Mouse (Mus musculus): ENCODE measurements around the gene Snrnp48. TPM values are rescaled to one million over a fixed set of nuclear protein-coding genes. Genes with fewer than 3 reads are reported as not detected.

Snrnp48 gene
- 36.0 and 39.8 TPM in 2 replicates for polyA plus RNA-seq (2014; fragmentation: Nextera tagmentation; extraction: Ambion mirVana)

GRCm38 (mm10) chr13:38204702-38205482 is at the start of gene Snrnp48:
Snrnp48 (plus strand) TSS chr13:38204938.
- Histone ChIP-seq H3K36me3 (ENCODE audit: control insufficient read depth, insufficient read depth, low read length) (no peaks in the 10 kb centered on the region), H3K27ac (ENCODE audit: low read depth, low read length) (peak within 1 kb of the TSS; percentile 76), H3K9me3 (ENCODE audit: control insufficient read depth, low read length) (no peaks in the 10 kb centered on the region), H3K9ac (ENCODE audit: low read length) (peak within 1 kb of the TSS; percentile 89), H3K4me2 (peak within 1 kb of the TSS; percentile 54), H3K4me3 (ENCODE audit: low read depth, low read length) (peak within 1 kb of the TSS; percentile 86), H3K4me1 (ENCODE audit: control insufficient read depth, insufficient read depth, low read length) (peaks cover 5% of the 10 kb centered on the region), H3K27me3 (ENCODE audit: control insufficient read depth, insufficient read depth, low read length) (no peaks in the 10 kb centered on the region; the same call in 1 of the 2 replicates)
- DNase-seq (ENCODE audit: low spot score, missing footprints) (peak; percentile 99), ATAC-seq (ENCODE audit: low FRiP score) (peak; percentile 99)
- WGBS: under 1% methylated on average over 57 of the region's 59 CpGs

- H3K36me3 ChIP-seq (ENCODE audit: control insufficient read depth, insufficient read depth, low read length): no peaks in the 10 kb centered on the region
Observed at GRCm38 (mm10) chr13:38155523-38155922, 49.2 kb upstream of the Snrnp48 start.

GRCm38 (mm10) chr13:38157635-38158034 is 47.1 kb upstream of the Snrnp48 start:
- no peak overlapping the region for H3K9ac ChIP-seq (ENCODE audit: low read length)
- H3K4me2 ChIP-seq: no peak overlapping the region
- no peak for DNase-seq (ENCODE audit: low spot score, missing footprints)
- H3K36me3 ChIP-seq (ENCODE audit: control insufficient read depth, insufficient read depth, low read length): no peaks in the 10 kb centered on the region
- H3K27ac ChIP-seq (ENCODE audit: low read depth, low read length): no peak overlapping the region
- no peak overlapping the region for H3K4me3 ChIP-seq (ENCODE audit: low read depth, low read length)
- peaks cover 7% of the 10 kb centered on the region for H3K4me1 ChIP-seq (ENCODE audit: control insufficient read depth, insufficient read depth, low read length)
- 23% methylated on average over 6 of the region's 6 CpGs for WGBS
- no peaks in the 10 kb centered on the region for H3K9me3 ChIP-seq (ENCODE audit: control insufficient read depth, low read length)
- peaks cover 32% of the 10 kb centered on the region for H3K27me3 ChIP-seq (ENCODE audit: control insufficient read depth, insufficient read depth, low read length)
- no peak for ATAC-seq (ENCODE audit: low FRiP score)

More at GRCm38 (mm10) chr13:38155523-38155922, 49.2 kb upstream of the Snrnp48 start:
- Histone ChIP-seq H3K9me3 (ENCODE audit: control insufficient read depth, low read length) (no peaks in the 10 kb centered on the region), H3K4me3 (ENCODE audit: low read depth, low read length) (no peak overlapping the region), H3K4me2 (no peak overlapping the region), H3K27ac (ENCODE audit: low read depth, low read length) (no peak overlapping the region), H3K9ac (ENCODE audit: low read length) (no peak overlapping the region), H3K27me3 (ENCODE audit: control insufficient read depth, insufficient read depth, low read length) (peaks cover 54% of the 10 kb centered on the region), H3K4me1 (ENCODE audit: control insufficient read depth, insufficient read depth, low read length) (peaks cover 22% of the 10 kb centered on the region)
- ATAC-seq (ENCODE audit: low FRiP score): peak; percentile 43
- peak; percentile 88 for DNase-seq (ENCODE audit: low spot score, missing footprints)
- whole genome bisulfite sequencing: 3% methylated on average over 2 of the region's 2 CpGs

- H3K4me2 ChIP-seq: no peak overlapping the region
- no peak overlapping the region for H3K4me3 ChIP-seq (ENCODE audit: low read depth, low read length)
- 79% methylated on average over 2 of the region's 2 CpGs for WGBS
- no peak overlapping the region for H3K9ac ChIP-seq (ENCODE audit: low read length)
- H3K27ac ChIP-seq (ENCODE audit: low read depth, low read length): no peak overlapping the region
- no peaks in the 10 kb centered on the region for H3K9me3 ChIP-seq (ENCODE audit: control insufficient read depth, low read length)
- peaks cover 10% of the 10 kb centered on the region for H3K27me3 ChIP-seq (ENCODE audit: control insufficient read depth, insufficient read depth, low read length)
- DNase-seq (ENCODE audit: low spot score, missing footprints) (no peak), ATAC-seq (ENCODE audit: low FRiP score) (no peak)
- H3K36me3 ChIP-seq (ENCODE audit: control insufficient read depth, insufficient read depth, low read length): no peaks in the 10 kb centered on the region
- no peaks in the 10 kb centered on the region for H3K4me1 ChIP-seq (ENCODE audit: control insufficient read depth, insufficient read depth, low read length)
Observed at GRCm38 (mm10) chr13:38162002-38162401, 42.7 kb upstream of the Snrnp48 start.

- Histone ChIP-seq H3K36me3 (ENCODE audit: control insufficient read depth, insufficient read depth, low read length) (no peaks in the 10 kb centered on the region), H3K27ac (ENCODE audit: low read depth, low read length) (no peak overlapping the region), H3K9me3 (ENCODE audit: control insufficient read depth, low read length) (no peaks in the 10 kb centered on the region), H3K4me3 (ENCODE audit: low read depth, low read length) (no peak overlapping the region), H3K27me3 (ENCODE audit: control insufficient read depth, insufficient read depth, low read length) (peaks cover 7% of the 10 kb centered on the region), H3K4me1 (ENCODE audit: control insufficient read depth, insufficient read depth, low read length) (no peaks in the 10 kb centered on the region), H3K9ac (ENCODE audit: low read length) (no peak overlapping the region), H3K4me2 (no peak overlapping the region)
- WGBS: 58% methylated on average over 11 of the region's 11 CpGs
- DNase-seq (ENCODE audit: low spot score, missing footprints) (no peak), ATAC-seq (ENCODE audit: low FRiP score) (no peak)
Observed at GRCm38 (mm10) chr13:38162668-38163067, 42.1 kb upstream of the Snrnp48 start.

GRCm38 (mm10) chr13:38164932-38165331 is 39.8 kb upstream of the Snrnp48 start:
- Histone ChIP-seq H3K9me3 (ENCODE audit: control insufficient read depth, low read length) (no peaks in the 10 kb centered on the region), H3K4me2 (no peak overlapping the region), H3K9ac (ENCODE audit: low read length) (no peak overlapping the region), H3K4me3 (ENCODE audit: low read depth, low read length) (no peak overlapping the region), H3K27me3 (ENCODE audit: control insufficient read depth, insufficient read depth, low read length) (no peaks in the 10 kb centered on the region), H3K27ac (ENCODE audit: low read depth, low read length) (no peak overlapping the region), H3K36me3 (ENCODE audit: control insufficient read depth, insufficient read depth, low read length) (no peaks in the 10 kb centered on the region), H3K4me1 (ENCODE audit: control insufficient read depth, insufficient read depth, low read length) (no peaks in the 10 kb centered on the region)
- no peak for ATAC-seq (ENCODE audit: low FRiP score)
- WGBS: 95% methylated on average over 11 of the region's 11 CpGs
- no peak for DNase-seq (ENCODE audit: low spot score, missing footprints)

- Histone ChIP-seq H3K27me3 (ENCODE audit: control insufficient read depth, insufficient read depth, low read length) (no peaks in the 10 kb centered on the region), H3K4me1 (ENCODE audit: control insufficient read depth, insufficient read depth, low read length) (no peaks in the 10 kb centered on the region), H3K9me3 (ENCODE audit: control insufficient read depth, low read length) (no peaks in the 10 kb centered on the region), H3K4me3 (ENCODE audit: low read depth, low read length) (no peak overlapping the region), H3K27ac (ENCODE audit: low read depth, low read length) (no peak overlapping the region), H3K9ac (ENCODE audit: low read length) (no peak overlapping the region), H3K36me3 (ENCODE audit: control insufficient read depth, insufficient read depth, low read length) (no peaks in the 10 kb centered on the region), H3K4me2 (no peak overlapping the region)
- no peak for ATAC-seq (ENCODE audit: low FRiP score)
- 92% methylated on average over 3 of the region's 3 CpGs for WGBS
- DNase-seq (ENCODE audit: low spot score, missing footprints): no peak
Observed at GRCm38 (mm10) chr13:38167056-38167455, 37.7 kb upstream of the Snrnp48 start.

GRCm38 (mm10) chr13:38170707-38171144 is 34.0 kb upstream of the Snrnp48 start:
- no peaks in the 10 kb centered on the region for H3K4me1 ChIP-seq (ENCODE audit: control insufficient read depth, insufficient read depth, low read length)
- no peak for DNase-seq (ENCODE audit: low spot score, missing footprints)
- WGBS: 73% methylated on average over 4 of the region's 4 CpGs
- no peak for ATAC-seq (ENCODE audit: low FRiP score)
- H3K27me3 ChIP-seq (ENCODE audit: control insufficient read depth, insufficient read depth, low read length): no peaks in the 10 kb centered on the region
- H3K36me3 ChIP-seq (ENCODE audit: control insufficient read depth, insufficient read depth, low read length): no peaks in the 10 kb centered on the region
- H3K9me3 ChIP-seq (ENCODE audit: control insufficient read depth, low read length): no peaks in the 10 kb centered on the region
- no peak overlapping the region for H3K27ac ChIP-seq (ENCODE audit: low read depth, low read length)
- no peak overlapping the region for H3K4me3 ChIP-seq (ENCODE audit: low read depth, low read length)
- no peak overlapping the region for H3K4me2 ChIP-seq
- no peak overlapping the region for H3K9ac ChIP-seq (ENCODE audit: low read length)

- H3K4me2 ChIP-seq: no peak overlapping the region
- H3K27ac ChIP-seq (ENCODE audit: low read depth, low read length): no peak overlapping the region
- no peak overlapping the region for H3K4me3 ChIP-seq (ENCODE audit: low read depth, low read length)
- ATAC-seq (ENCODE audit: low FRiP score) (no peak), DNase-seq (ENCODE audit: low spot score, missing footprints) (no peak)
- H3K9me3 ChIP-seq (ENCODE audit: control insufficient read depth, low read length): peaks cover 6% of the 10 kb centered on the region; the same call in 1 of the 2 replicates
- H3K27me3 ChIP-seq (ENCODE audit: control insufficient read depth, insufficient read depth, low read length): no peaks in the 10 kb centered on the region
- 90% methylated on average over 10 of the region's 10 CpGs for WGBS
- H3K9ac ChIP-seq (ENCODE audit: low read length): no peak overlapping the region
- no peaks in the 10 kb centered on the region for H3K4me1 ChIP-seq (ENCODE audit: control insufficient read depth, insufficient read depth, low read length)
- H3K36me3 ChIP-seq (ENCODE audit: control insufficient read depth, insufficient read depth, low read length): no peaks in the 10 kb centered on the region
Observed at GRCm38 (mm10) chr13:38193406-38193805, 11.3 kb upstream of the Snrnp48 start.

All from midbrain, embryonic 11.5 days (tissue).